Mouse (Mus musculus) liver, postnatal 0 days (tissue): ENCODE data around the gene Acp1.

ENCODE experiments used
- CTCF ChIP-seq: sonication (generic); IDR thresholded peaks from 2 replicates; pipeline ENCODE4 v1.5.1; 2016; ENCODE audit warnings: antibody characterized with exemption, low read depth
- EP300 ChIP-seq: IDR thresholded peaks from 2 replicates; pipeline ENCODE4 v1.6.1; 2016; ENCODE audit warnings: antibody characterized with exemption, low read depth, mild to moderate bottlenecking

DNA sequence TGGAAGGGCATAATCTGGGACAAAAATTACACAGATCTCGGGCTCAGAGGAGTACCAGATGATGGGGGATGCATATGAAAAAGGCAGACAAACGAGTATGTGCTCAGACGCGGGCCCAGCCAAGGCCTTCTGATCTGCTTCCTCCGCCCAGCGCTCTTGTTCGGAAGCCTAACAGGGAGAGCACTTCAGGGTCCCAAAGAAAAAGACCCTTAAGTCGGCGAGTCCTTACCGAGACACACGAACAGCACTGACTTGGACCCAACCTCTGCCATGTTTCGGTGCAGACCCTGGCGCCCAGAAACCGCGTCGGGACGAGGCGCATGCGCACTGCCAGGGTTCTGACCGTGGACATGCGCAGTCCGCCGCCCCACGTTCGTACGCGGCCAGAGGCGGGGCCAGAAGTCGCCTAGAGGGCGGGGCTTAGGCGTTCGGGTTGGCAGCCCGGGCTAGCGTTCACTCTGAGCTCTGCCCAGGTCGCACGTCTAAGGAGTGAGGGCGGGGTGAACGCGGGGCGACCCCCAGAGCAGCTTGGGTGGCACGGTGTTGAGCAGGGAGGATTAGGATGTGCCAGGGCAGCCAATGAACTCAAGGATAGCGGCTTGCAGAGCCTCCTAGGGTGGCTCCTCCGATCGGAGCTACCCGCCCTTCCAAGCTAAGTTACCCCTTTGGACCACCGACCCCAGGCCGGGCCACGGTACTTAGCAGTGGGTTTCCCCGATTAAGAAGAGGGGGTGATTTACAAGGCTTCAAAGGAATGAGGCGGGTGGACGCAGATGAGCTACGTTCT lies at the start of gene Acp1, which contains the start of gene Sh3yl1:
- TF ChIP-seq EP300: no peak
- no peak for TF ChIP-seq CTCF
